Mouse (Mus musculus) mature B cell (primary cell): ENCODE data around the gene Ift52.

Experiments used
- in situ Hi-C: fragments of 300-500 bp; cut with MboI; formaldehyde crosslinking; loops from 2 replicates; pipeline ENCODE4 v1.14.3; 2019

Gene Ift52

GRCm38 (mm10) chr2:163074006-163074405 is 56.9 kb downstream of the Ift52 start:
- in situ Hi-C loops: no loop called here

DNA sequence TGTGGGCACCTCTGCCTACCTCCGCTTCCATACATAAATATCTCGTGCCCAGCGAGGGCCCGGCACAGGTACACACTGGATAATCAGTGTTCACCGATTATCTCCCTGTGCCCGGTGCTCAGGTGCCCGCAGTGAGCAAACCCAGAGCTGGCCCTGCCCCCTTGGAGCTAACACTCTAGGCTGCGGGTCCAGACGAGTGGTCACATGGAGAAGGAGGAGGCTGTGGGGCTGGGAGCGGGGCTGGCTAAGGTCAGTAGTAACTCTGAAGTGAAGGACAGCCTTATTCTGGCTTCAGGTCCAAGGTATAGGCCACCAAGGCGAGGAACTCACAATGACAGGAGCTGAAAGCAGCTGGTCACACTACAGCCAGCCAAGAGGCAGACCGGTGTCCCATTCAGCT is 57.7 kb downstream of the Ift52 start:
- in situ Hi-C loops: no loop called here

DNA sequence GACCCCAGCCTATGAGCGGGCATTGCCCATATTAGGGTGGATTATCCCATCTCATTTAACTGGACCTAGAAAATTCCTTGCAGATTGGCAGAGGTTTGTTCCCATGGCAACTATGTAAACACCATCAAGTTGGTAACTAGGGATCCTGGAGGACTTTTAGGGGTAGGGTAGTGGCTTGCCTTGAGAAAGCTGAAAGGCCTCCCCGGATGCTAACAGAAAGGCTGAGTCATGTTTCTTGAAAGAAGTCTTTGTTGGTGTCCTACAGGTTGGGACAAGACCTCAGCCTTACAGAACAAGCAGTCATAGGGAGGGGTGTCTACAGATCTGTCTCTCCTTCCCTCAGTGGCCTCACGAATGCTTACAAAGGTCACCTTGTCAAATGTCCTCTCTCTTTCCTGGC is 58.1 kb downstream of the Ift52 start:
- in situ Hi-C loops: no loop called here

DNA sequence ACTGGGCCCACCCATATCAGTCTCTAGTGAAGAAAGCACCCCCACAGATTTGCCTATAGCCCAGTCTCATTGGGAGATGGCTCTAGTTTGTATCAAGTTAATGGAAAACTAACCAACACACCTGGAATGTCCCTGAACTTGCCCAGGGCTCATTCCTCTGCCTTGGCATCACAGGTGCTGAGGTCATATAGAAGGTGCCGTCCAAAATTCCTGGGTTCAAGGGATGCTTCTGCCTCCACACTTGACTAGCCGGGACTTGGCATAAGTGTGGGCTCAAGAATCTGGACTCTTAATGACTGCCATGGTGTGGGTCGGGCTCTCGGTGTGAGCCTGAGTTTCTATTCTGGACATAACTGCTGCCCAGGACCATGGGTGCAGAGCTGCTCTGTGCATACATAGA is 61.9 kb downstream of the Ift52 start:
- in situ Hi-C loops: no loop called here

GRCm38 (mm10) chr2:163082591-163082990 is 65.4 kb downstream of the Ift52 start:
- in situ Hi-C loops: no loop called here

GRCm38 (mm10) chr2:163084519-163084918 is 67.4 kb downstream of the Ift52 start:
- in situ Hi-C loops: no loop called here

DNA sequence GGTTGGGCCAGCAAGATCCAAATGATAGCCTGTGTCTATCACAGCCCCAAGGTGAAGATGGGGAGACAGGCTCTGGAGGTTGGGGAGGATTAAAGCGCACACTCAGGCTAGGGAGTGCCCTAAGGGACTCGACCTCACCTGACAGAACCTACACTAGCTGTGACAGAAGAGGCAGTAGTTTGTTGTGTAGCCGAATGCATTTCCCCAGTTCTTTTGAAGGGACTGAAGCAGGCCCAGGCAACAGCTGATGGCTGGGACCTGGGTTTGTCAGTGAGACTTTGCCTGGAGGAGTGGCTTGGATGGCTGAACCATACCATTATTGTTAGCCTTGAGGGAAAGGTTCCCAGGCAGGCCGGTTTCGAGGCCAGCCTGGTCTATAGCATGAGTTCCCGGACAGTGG is 67.9 kb downstream of the Ift52 start:
- in situ Hi-C loops: no loop called here

DNA sequence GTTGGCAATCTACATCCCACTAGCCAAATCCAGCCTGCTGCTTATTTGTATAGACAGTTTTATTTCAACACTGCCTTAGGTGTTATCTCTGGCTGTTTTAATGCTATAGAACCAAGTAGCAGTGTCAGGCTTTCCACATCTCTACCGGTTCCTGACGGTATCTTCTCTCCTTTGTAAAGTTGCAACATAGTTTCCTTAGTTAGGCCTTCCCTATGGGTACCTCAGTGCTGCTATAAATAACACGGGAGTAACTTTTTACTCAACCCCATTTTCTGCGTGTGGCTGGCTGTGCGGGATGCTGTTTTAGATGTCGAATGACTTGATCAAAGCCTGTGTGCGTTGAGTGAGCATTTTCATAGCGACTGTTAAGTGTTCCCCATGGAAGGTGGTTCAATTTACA is 69.4 kb downstream of the Ift52 start:
- in situ Hi-C loops: no loop called here

DNA sequence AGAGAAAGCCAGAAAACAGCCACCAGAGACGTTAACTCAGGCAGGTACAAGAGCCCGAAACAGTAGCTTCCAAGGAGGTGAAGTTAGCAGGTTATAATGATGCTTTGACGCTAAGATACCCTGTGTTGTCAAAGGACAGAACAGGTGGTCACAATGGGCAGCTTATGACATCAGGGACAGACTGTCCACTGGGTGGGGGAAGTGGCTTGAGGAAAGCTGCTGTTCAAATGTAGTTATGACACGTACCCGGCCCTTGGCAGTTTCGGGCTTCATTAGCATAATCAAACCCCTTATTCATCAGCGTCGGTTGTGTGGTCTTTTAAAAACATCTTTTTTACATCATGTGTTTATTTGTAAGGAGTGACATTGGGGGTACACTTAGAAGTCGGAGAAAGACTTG is 70.6 kb downstream of the Ift52 start, which contains the start of gene Gtsf1l:
Gene Gtsf1l (minus strand): TSS at position 128 of the 400 bp plus-strand sequence.
- in situ Hi-C loops: no loop called here

GRCm38 (mm10) chr2:163089475-163090123 is 72.4 kb downstream of the Ift52 start:
- in situ Hi-C loops: no loop called here

DNA sequence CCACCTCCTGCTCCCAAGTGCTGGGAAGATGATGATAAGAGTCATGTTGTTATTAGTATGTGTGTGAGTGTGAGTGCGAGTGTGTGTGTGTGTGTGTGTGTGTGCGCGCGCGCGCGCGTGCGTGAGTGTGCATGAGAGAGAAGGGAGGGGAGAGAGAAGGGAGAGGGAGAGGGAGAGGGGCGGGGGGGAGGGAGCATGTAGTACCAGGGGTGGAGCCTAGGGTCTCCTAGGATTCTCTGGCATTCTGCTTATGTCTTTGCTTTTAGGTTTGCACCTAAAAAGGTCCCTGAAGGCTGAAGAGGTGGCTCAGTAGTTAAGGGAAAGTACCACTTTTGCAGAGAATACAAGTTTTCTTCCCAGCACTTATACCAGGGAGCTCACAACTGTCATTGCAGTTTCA is 77.8 kb downstream of the Ift52 start:
- in situ Hi-C loops: no loop called here
